Mouse (Mus musculus) layer of hippocampus, adult 9-11 months (tissue): ENCODE data around the gene Iffo1.

Experiments used
- DNase-seq: peaks from one replicate; pipeline ENCODE4 v3.0.0; 2022

The Iffo1 gene

DNA sequence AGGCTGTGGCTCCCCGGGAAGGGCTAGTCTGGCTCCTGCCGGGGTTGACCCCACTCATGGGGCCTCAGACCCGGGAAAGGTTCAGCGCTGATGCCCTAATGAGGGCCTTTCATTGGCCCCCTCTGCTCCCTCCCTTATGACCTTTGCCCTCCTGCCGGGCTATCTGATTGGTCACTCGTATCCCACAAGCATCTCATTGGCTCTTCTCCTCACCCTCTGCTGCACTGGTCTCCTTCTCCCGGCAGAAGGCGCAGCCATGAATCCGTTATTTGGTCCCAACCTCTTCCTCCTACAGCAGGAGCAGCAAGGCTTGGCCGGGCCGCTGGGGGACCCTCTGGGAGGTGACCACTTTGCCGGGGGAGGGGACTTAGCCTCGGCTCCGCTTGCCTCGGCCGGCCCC lies at the start of gene Iffo1:
Gene Iffo1, plus strand, starts transcription at position 241 of the 400 bp plus-strand sequence.
- DNase-seq, result peak; percentile 96

DNA sequence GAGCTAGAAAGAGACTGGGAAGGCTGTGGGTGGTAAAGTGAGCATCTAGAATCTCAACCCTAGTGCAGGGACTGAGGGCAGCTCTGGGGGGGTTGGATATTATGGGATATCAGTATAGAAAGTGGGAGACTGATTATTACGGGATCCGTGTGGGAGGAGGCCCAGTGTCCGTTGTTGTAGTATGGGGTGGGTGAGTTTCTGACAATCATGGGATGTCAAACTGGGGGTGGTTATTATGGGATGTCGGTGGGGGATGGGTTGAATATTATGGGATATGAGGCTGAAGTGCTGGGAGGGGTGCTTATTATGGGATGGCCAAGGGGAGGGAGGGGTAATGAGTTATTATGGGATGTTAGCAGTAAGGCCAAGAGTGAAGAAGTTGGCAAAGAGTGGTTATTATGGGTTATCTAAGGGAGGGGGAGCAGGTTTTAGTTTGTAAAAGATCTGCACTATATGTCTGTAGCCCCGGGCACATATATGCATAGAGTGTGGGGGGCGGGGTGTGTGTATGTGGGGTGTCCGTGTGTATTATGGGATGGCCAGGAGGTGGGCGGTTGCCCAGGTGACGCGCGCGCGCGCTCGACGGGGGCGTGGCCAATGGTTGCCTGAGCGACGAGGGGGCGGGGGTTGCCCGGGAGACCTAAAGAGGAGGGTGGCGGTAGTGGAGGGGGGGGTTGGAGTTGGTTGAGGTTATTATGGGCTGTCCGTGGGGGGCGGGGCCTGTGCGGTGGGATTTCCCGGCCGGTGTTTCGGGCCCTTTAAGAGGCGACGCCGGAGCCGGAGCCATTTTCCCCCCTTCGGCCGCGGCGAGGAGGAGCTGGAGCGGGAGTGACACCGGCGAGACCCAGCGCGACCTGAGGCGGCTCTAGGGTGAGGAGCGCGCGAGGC lies 49.4 kb upstream of the Iffo1 start, which contains the start of gene Chd4:
Gene Chd4, plus strand, starts transcription at position 591 of the 888 bp plus-strand sequence.
- peak; percentile 97 for DNase-seq

DNA sequence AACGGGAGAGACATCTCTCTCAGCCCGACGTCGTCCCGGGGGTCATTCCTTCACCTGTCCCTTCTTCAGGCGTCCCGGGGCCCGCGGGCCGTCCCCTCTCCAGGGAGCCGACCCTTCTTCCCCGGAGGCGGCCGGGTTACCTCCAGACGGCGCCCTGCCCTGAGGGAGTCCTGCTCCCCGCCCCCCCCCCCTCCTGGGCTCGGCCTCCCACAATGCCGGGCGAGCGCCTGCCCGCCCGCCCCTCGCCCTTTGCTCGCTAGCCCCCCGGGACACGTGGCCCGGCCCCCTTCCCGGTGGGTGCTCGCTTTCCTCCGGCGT lies 48.8 kb upstream of the Iffo1 start:
- DNase-seq, result no peak

DNA sequence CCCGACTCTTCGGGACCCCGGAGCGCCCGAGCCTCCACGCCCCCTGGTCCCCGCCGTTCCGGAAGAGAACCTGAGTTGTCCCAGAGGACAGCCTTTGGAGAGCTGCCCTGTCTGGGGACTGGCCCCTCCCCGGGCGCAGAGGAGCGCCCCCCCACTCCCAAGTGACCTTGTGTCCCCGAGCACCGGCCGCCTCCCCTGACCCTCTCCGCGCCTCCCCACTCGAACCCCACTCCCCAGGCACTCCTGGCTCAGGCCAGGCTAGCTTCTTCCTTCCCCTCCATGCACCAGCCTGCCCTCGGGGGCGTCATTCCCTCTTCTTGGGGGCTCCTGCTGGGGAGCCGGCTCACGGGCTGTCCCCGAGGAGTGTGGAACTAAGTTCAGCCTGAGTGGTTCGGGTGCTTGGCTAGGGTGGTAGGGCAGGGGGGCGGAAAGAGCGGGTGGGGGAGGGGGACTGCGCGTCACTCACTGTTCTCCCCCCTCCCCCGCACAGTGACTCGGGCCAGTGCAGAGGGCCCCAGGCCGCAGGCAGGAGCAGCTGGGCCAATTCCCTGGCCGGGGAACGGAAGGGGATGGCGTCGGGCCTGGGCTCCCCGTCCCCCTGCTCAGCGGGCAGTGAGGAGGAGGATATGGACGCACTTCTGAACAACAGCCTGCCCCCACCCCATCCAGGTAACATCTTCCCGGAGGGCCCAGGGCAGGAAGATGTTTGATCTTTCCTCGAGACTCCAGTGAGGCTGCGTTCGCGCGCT lies 48.3 kb upstream of the Iffo1 start:
- DNase-seq, result no peak

DNA sequence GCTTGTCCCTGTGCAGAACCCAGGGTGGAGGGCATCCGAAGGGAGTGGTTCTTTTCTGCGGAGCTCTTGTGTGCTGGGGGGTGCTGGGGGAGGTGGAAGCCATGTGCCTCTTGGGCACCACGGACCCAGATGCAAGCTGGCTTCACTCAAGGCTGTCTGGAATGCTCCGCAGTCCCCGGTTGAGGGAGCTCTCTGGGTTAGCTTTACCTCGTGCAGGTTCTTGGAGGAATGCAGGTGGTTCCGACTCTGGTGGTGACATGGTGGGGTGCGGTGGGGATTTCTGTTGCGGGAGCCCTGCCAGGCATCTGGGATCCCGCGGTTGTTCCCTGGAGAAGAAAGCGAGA lies 47.7 kb upstream of the Iffo1 start:
- no peak for DNase-seq

DNA sequence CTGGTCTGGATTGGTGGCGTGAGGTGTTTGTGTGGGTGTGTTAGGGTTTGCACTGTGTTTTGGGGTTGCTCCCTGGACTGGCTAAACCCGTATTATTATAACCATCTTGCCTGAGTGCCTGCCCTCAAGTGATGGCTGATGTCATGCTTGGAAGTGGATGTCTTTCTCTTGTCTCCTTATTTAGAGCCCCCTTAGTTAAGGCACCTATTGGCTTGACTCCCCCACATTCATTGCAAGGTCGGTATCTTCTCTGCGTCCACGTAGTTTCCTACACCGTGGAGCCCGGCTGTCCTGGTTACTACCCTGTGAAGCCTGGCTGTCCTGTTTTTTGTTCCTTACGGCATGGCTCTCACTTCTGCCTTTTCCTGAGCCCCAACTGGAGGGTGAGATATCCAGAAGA lies 47.1 kb upstream of the Iffo1 start:
- no peak for DNase-seq

DNA sequence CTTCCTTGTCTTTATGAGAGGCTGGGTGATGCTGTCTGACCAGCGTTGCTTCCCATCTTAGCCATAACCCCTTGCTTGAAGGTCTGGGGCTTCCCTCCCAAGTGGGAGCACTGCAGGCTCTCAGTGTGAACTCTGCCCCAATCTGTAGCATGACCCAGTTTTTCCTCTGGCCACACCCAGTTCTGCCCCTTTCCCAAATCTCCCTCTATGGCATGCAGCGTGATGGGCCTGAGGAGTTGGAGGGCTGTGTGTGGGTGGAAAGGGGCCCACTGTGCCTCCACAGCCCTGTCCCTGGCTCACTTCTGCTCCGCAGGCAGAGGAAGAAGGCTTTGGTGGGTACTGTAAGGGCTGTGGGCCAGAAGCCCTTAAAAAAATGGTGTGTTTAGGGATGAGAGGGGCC lies 46.5 kb upstream of the Iffo1 start:
- DNase-seq, result no peak

DNA sequence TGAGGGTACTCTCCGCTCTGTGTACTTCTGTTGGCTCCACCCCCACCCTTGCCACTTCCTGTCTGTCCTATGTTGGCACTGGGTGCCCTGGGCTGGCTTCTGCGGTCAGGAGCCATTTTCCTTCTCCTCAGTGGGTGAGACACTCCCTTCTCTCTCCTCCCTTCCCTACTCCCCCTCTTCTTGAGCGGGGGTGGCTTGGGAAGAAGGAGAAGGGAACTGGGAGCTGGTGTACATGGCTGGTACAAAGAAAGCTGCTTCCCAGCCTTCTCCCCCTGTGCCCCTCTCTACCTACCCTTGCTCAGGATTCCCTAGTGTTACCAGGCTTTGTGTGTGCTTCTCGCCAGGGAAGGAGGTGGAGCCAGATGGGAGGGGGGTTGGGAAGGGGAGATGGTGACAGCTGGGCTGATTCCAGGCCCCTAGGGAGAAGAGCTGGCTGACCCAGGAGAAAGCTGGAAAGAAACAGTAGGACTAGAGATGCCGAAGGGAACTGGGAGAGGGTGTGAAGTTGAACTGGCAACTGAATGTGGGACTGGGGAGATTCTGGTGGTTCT lies 45.5 kb upstream of the Iffo1 start:
- no peak for DNase-seq

DNA sequence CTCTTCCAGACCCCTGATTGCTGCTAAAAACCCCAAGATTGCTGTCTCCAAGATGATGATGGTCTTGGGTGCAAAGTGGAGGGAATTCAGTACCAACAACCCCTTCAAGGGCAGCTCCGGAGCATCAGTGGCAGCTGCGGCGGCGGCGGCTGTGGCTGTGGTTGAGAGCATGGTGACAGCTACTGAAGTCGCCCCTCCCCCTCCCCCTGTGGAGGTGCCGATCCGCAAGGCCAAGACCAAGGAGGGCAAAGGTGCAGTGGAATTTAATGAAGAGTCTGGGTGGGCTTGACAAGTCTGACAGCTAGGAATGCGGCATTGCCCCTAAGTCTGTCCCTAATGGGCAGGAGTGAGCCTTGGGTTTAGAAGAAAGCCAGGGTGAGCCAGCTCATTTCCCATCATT lies 43.6 kb upstream of the Iffo1 start:
- DNase-seq, result no peak

DNA sequence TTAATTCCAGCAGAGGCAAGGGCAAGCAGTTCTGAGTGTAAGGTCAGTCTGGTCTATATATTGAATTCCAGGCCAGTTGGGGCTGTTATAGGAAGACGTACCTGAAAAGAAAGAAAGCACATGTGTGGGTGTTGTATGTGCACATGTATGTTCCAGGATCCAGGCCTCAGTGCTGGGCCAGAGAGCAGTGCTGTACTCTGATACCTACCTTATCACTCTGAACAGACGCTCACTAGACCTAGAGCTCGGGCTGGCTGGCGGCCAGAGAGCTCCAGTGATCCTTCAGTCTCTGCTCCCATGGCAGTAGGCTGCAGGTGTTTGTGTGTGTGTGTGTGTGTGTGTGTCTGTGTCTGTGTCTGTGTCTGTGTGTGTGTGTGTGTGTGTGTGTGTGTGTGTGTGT lies 40.8 kb upstream of the Iffo1 start:
- DNase-seq, result no peak

DNA sequence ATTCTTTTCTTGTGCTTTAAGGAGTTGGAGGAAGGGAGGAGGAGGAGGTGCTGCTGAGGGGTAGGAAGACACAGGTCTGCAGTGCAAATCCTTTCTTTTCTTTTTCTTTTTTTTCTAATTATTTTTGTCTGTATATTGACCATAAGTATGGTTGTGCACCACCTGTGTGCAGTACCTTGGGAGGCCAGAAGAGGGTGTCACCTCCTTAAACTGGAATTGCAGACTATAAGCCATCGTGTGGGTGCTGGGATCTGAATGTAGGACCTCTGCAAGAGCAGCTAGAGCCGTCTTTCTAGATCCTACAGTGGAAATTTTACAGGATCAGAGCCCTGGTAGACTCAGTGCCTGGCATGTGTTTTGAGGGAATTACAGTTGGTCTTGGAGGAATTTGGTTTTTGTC lies 37.3 kb upstream of the Iffo1 start:
- DNase-seq, result no peak

DNA sequence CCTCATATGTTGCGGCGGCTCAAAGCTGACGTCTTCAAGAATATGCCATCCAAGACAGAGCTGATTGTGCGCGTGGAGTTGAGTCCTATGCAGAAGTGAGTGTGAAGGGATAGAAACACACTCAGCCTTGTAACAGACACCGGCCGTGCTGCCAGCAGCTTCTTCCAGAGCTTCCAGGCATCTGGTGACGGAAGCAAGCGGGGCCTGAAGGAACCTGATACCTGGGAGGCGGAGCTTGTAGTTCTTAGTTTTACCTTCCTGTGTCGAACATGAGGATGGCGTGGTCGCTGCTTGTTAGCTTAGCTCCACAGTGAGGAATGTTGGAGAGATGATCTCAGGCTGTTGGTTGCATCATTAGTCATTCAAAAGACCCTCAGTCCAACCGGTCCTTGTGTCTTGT lies 35.7 kb upstream of the Iffo1 start:
- no peak for DNase-seq

DNA sequence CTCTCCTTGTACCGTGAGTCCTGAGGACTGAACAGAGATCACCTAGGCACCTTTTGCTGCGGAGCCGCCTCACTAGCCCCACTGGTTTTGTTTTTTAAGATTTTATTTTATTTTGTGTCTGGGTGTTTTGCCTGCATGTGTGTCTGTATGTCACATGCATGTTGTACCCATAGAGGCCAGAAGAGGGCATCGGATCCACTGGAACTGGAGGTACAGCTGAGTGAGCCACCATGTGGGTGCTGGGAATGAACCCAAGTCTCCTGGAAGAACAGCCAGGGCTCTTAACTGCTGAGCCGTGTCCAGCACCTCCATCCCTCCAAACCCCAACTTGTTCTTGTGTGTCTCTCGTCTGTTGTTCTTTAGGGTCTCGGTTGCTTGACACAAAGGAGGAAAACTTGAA lies 34.1 kb upstream of the Iffo1 start:
- DNase-seq, result no peak

DNA sequence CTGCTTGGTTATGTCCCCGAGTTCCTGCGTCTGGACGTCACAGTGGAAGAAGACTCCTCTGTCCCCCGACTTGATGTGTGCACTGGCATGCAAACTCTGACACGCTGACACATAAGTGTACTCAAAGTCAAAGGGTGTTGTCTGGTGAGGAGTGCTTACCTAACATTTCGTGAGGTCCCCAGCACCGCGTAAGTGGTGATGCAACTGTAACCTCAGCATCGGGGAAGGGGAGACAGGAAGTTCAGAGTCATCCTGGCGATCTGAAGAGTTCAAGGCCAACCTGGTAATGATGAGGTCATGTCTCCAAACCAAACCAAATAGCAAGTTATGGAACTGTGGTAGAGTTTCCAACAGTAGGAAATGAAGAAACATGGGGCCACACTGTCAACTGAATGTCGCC lies 32.5 kb upstream of the Iffo1 start:
- no peak for DNase-seq

DNA sequence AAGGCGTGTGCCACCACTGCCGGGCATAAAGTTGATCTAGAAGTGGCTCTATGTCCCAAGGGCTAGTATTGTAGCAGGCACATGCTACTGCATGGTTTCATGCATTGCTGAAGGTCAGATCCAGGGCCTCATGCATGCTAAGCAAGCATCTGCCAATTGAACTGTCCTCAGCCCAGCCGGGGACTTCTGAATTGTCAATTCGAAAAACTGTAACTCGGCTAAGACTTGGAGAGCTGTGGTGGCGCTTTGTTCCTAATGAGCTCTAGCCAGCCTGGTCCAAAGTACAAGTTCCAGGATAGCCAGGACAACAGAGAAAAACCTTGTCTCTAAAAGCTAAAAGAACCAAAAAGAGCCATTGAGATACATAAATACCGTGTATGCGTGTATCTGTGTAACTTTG lies 25.7 kb upstream of the Iffo1 start:
- no peak for DNase-seq

DNA sequence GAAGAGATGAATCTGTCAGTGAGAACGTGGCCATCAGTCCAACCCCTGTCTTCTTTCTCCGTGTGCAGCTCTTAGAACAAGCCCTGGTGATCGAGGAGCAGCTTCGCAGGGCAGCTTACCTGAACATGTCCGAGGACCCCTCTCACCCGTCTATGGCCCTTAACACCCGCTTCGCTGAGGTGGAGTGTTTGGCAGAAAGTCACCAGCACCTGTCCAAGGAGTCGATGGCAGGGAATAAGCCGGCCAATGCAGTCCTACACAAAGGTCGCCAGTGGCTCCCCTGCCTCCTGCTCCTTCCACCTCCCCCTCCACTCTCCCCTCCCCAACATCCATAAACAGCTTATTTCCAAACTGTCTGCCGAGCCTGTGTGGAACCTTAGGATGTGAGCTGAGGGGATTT lies 16.3 kb upstream of the Iffo1 start:
- no peak for DNase-seq

DNA sequence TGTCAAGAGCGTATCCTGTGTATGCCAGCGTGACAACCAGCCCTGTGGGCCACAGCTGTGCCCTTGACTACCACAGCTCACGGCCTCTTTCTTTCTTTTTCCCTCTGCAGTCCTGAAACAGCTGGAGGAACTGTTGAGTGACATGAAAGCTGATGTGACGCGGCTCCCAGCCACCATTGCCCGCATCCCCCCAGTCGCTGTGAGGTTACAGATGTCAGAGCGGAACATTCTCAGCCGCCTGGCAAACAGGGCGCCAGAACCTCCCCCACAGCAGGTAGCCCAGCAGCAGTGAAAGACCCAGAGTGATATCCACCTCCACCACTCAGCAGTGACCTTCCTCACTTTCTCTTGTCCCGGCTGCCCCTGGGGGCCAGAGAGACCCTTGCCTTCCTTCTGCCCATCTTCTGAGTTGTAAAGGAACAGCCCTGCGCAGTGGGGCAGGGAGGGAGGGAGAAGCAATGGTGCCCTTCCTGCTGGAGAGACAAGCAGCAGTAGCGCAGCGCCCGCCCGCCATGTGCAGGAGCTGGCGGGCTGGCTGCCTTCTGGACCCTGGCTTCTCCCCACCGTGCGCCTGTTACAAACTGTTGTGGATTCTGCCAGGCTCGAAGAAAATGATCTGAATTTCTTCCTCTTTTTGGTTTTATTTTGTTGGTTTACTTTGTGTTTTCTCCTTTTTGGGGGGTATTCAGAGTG lies 15.2 kb upstream of the Iffo1 start:
- no peak for DNase-seq

DNA sequence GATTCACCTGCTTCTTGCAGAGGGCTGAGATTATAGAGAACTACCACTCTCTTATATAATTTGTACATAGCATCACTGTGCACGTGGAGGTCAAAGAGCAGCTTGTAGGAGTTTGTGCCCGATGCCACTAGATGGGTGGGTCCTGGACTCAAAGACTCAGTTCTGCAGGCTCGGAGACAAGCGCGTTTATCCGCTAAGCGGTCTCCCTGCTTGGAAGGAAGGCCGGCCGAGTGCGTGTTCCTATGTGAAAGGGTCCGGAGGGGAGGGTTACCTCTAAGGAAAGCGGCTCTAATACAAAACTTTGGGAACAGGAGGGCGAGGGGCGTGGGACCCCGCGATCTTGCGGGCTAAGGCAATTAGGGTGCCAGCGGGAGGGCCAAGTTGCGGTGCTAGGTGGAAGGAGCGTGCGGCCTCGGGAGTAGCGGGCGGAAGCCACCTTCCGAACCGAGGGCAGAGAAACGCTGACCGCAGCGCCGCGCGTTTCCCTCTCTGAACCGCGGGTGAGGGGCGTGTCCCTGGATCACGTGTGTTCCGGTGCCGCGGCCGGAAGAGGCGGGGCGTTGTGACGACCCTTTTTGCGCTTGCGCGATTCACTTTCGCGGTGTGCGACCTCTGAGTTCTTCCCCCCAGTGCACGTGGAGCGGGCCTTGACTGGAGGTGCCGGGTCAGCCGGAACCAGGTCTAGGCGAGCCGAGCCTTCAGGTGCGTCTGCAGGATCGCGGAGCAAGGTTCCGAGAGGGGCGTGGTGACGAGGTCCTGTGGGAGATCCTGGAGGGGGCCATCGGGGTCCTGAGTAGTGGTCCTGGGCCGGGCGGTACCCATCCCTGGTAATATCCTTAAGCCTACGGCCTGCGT lies 13.5 kb upstream of the Iffo1 start, which contains the start of gene Nop2:
Gene Nop2, plus strand, starts transcription at position 608 of the 855 bp plus-strand sequence.
- peak; percentile 85 for DNase-seq

DNA sequence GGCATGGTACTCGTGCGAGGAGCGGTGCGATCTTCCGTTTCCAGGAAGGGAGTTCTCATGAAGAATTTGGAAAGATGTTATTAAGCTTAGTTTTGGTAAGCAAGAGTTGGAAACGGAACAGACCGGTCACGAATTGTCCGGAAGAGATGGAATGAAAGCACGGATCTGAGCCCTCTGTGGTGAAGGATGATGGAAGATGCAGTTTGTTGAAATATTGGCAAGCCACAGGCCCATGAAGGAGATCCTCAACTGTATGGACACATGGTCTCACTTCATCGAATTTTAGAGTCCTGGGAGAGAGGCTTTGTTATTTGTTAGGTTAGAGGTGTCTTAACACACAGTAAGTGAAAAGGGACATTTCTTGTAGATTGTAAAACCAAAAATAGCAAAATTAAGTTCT lies 12.6 kb upstream of the Iffo1 start:
- no peak for DNase-seq

DNA sequence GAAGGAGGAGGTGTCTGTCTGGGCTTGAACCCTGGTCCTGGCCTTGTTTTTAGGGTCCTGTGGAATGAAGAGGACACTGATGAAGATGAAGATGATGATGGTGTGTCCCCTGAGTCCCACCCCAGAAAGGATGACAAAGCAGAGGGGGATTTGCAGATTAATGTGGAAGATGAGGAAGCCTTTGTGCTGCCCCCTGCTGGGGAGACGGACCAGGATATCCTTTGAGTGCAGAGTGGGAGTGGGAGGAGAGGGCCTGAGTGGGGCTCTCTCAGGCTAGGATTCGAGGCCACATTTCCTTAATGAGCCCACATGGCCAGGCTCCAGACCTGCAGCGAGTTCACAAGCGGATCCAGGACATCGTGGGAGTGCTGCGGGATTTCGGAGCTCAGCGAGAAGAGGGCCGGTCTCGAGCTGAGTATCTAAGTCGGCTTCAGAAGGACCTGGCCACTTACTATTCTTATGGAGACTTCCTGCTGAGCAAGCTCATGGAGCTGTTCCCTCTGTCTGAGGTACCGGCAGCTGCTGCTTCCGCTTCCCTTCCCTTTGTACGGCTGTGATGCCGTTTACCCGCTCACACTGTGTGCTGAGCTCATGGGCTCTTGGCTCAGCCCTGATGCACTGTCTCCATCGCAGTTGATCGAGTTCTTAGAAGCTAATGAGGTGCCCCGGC lies 7.9 kb upstream of the Iffo1 start:
- DNase-seq, result peak; percentile 77

DNA sequence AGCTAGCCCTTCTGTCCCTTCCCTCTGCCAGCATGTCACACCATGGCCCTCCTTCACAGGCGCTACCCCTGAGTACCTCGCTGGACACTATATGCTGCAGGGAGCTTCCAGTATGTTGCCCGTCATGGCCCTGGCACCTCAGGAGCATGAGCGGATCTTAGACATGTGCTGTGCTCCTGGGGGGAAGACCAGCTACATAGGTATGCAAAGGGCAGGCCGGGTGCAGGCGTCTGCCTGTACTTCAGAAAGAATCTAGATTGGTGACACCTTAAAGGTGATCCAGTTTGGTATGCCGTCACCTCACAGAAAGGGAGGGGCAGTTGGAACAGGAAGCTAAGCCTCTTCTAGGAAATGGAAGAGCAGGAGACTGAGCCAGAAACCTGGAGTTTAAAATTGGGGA lies 5.3 kb upstream of the Iffo1 start:
- DNase-seq, result no peak

DNA sequence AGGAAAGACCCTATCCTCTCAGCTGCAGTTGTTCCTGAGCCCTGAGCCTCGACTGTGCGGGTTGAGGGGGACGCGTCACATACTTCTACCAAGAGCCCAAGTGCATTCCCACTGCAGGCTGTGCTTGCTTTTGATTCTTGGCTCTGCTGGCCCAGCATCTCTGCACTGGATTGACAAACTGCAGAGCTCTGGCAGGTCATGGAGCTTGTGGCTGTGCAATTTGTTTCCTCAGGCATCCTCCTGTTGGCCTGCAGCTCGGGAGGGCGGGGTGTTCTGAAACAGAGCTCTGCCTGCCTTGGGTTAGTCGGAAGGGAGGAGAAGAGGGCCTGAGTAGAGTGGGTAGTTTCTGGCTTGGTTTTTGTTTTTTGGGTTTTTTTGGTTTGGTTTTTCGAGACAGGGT lies 2.6 kb upstream of the Iffo1 start:
- DNase-seq, result no peak
